Mouse (Mus musculus) thymus, postnatal 10 days (tissue): Measurements from ENCODE around the gene Vamp2.

Experiments used
- DNase-seq, 2 experiments: peaks; one replicate each; pipeline ENCODE4 v3.0.0; 2021; ENCODE audit warnings: low spot score in 2 of 2

Gene Vamp2

DNA sequence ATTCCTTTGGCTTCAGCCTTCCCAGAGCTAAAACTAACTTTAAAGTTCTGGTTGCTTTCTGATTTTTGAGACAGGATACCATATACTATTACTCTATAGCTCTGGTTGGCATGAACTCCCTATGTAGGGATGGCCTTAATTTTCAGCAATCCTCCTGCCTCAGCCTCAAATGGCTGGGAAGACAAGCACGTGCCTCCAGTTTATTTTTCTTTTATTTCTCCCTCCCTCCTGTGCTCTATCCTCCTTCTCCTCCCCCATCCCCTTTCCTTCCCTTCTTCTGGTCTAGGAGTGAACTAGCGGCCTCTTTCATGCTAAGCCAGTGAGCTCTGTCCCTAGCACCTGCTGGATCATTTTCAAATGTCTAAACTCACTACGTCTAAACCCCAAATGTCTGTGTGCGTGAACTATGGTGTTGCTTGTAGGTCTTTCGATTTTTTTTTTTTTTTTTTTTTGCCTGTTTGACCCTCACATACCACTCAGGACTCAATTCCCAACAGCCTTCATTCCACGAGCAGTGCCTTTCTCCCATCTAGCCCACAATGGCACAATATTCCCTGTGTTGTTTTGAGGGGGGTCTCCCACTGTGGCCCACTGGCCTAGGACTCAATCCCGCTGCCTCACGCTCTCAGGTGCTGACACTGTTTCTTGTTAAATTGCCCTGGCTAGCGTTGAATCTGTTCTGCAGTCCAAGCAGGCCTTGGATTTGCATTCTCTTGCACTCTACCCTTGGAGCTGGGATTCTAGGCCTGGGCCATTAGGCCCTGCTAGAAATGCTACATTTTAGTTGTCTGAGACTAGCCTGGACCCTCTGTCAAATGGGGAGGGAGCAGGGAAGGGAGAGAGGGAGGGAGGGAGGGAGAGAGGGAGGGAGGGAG lies 23.8 kb upstream of the Vamp2 start:
- no peak for DNase-seq

DNA sequence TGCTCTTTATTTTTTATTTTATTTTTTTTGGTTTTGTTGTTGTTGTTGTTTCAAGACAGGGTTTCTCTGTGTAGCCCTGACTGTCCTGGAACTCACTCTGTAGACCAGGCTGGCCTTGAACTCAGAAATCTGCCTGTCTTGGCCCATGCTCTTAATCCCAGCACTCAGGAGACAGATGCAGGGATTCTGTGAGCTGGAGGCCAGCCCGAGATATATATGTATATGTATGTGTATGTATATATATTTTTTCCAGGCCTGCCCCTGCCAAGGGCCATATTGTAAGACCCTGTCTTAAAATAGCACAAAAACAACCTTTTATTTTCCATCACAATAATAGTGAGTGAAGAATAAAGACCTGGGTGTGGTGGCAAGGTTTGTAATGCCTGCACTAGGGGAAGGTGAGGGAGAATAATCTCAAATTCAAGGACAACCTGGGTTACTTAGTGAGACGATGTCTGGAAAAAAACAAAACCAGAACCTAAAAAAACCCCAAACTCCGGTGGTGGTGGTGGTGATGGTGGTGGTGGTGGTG lies 22.8 kb upstream of the Vamp2 start:
- DNase-seq, result no peak

DNA sequence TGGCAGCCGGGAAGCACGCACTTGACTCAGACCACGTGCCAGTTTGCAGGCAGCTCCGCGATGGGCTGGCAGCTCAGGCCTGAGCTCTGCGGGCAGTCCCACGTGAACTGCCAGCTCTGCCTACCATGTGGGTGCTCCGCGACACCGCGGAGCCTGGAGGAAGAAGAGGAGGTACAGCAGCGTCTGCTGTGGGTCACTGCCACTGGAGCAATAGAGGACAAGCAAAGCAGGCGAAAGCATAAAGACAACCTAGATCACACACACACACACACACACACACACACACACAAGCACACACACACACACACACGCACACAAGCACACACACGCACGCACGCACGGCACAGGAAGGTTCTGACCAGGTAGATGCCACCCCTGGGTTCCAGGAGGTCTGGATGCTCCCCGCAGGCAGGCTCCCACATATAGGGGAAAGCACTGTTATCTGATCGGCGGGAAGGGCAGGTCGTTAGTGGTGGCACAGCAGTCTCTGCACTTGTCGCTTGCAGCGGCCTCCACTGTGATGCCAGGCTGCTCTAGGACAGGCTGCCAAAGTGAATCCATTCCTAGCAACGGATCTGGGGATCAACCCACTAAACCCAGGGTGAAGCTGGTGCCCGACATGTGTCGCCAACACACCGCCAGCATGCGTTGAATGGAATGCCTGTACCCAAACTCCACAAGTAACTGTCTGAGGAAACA lies 22.0 kb upstream of the Vamp2 start:
- DNase-seq, result no peak

DNA sequence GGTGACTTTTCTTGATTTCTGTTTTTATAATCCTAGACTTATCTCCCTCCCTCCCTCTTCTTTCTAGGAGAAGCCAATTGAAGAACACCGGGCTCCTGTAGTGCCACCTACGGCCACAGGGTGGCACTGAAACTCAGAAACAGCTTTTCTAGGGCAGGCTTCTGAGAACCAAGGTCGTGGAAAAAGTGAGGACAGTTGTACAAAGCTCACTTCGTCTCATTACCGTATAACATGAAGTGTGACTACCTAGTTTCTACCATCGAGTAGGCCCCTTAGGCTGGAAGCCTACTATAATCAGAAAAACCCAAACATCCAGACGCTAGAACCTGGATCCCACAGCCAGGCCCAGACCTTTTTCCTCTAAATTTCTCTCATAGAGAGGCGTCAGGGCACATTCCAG lies 21.3 kb upstream of the Vamp2 start:
- DNase-seq, result peak; percentile 61 to 83

DNA sequence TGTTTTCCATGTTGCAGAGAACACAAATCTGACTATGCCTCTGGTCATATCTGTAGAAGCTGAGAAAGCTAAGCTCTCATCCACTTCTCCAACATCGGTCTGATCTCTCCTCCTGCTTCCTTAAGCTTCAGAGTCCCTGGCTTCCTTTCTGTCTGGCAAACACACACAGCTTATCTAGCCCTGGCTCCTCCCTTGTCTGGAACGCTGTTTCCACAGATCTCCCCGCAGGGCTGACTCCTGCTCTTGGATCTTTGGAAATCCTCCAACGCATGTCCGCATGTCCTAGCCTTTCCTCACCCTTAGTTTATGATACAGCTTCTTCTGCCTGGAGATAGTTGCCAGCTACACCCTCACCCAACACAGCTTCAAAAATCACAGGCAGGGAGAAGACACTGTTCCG lies 20.7 kb upstream of the Vamp2 start:
- no peak for DNase-seq

DNA sequence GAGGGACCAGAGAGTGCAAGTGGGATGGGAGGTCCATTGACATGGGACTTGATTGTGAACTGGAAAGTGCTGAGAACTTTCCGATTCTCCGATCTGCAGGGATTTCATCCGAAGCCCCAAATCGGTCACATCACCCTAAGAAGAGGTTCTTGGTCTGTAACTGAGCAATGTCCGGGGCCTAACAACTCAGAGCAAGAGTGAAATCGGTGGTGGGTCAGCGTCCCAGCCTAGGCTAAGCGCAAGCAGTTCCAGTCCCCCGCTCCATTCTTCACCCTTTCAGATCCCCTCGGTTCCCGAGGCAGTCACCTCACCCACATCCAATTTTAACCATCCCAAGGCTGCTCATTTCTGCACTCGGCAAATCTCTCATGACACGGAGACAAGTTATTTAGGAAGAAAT lies 18.2 kb upstream of the Vamp2 start:
- DNase-seq, result no peak

DNA sequence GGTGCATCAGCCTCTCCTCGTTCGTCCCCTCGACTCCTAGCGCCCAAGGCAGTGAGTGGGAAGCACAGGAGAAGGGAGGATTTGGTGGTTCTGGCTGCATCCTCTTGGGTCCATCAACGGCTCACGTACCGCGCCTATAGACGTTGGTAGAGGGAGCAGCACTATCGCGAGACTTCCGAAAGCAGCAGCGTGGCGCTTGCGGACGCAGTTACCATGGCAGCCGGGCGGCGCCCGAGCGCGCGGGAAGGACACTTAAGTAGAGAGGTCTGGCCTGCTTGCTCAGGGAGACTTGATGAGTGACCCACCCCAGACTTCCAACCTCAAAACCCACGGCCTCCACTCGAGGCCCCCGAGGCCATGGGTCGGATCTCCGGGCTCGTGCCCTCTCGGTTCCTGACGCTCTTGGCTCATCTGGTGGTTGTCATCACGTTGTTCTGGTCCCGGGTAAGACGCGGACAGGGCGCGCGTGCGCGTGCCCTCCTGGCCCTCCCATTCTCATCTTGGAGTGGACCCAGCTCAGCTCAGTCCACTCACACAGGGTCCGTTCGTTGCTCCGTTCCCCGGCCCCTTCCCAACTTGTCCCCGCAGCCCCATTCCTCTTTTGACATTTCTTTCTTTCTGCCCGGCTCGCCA lies 17.6 kb upstream of the Vamp2 start, which contains the start of gene Tmem107:
Gene Tmem107 (plus strand): TSS at position 217 of the 633 bp plus-strand sequence.
- DNase-seq, result peak; percentile 86 to 91

DNA sequence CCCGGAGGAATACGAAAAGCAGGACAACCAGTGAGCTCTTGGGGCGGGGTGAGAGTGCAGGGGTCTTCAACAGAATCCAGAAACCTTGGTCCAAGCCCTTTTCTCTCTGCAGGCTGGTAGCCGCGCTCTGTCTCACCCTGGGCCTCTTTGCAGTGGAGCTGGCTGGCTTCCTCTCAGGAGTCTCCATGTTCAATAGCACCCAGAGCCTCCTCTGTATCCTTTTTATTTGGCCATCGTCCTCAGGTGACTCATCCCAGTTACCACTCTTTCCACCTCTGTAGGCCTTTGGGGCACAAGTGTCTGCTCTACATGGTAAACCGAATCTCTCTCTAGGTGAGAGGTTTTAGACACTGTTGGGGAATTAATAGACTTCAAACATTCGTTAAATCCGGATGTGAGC lies 17.0 kb upstream of the Vamp2 start:
- no peak for DNase-seq

DNA sequence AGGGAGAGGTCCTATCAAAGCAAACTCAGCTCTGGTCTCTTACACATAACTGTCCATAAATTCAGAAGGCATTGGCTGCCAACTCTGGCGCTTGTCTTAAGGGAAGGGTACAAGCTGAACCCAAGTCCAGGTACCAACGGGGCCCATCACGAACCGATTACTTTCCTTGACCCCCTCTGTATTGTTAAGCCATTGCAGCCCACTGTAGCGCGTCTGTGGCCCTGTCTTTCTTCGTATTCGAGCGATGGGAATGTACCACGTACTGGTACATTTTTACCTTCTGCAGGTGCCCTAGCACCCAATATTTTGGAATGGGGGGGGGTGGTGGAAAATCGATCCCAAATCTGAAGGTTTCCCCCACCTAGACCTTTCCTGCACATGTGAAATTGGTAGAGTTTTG lies 16.1 kb upstream of the Vamp2 start:
- no peak for DNase-seq

DNA sequence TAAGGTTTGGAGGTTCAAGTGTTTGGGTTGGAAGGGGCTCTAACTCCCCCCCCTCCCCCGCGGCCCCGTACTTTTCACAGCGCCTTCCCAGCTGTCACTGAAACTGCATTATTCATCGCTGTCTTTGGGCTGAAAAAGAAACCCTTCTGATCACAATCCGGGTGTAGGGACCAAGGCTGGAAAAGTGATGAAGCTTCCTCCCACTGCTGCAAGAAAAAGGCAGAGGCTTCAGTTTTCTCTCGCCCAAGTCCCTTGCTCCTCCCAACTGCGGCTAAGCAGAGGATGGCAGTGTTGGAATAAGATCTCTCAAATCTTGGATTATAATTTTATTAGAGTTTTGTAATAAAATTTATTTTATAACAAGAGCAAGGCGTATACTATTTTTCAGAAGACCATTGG lies 15.6 kb upstream of the Vamp2 start:
- no peak for DNase-seq

DNA sequence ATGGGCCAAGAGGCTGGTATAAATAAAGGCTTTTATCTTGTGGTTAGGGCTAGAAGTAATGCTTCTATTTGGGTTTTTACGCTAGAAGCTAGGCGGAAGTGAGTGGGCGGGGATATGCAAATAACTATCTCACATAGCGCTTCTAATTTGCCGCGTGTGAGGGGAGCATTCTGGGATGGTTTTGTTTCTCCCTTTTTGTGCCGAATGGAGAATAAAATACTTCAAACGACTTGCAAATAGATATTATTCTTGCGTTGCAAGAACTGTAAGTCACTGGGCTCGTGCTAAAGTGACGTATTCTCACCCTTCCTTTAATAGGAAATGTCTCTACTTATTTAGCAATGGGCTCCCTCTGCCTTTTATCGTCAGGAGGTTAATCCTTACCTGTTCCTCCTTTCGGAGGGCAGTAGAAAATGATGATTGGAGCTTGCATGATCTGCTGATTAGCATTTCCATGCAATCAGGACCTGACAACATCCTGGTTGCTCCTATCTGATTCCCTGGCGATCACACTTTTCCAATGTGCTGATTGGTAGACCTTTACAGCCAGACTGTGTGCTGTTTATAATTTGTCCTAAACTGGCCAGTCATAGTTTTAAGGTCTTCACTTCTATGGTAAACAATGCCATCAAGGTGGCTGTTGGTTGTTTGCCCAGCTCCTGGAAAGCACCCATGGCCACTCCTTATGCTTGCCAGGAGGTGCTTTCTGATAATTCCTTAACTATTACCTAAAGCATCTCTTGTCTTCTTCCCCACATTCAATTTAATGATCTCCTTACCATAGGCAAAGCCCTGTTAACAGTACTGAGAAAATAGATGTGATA lies 15.0 kb upstream of the Vamp2 start:
- peak; percentile 76 to 86 for DNase-seq

DNA sequence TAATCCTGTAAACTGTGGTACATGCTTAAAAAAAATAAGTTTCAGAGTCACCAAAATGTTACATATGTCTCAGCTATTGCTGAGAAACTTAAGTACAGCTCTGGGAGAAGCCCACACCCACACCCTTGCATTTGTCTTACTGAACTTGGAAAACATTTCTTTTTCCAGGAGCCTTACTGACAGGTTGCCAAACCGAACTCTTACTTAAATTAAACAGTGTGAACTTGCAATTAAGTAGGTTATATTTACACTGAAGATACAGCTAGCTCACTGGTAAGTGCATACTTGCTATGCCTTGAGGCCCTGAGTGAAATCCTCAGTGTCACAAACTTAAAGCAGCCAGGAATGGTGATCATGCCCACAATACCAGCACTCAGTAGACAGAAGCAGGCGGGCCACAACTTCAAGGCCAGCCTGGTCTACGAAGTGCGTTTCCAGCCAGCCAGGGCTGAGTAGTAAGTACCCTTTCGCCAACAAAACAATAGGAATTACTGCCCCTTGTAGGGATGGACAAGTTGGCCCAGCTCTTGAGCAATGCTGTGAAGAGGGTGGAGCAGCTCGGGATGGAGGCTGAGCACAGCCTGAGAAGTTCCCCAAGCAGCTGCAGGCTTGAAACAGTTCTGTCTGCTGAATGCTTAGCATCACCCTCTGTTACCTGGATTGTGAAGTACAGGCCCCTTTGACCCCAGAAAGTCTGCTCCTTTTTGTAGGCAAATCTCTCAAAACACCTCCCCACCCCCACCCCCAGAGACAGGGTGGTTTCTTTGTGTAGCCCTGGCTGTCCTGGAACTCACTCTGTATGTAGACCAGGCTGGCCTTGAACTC lies 14.1 kb upstream of the Vamp2 start:
- no peak for DNase-seq

DNA sequence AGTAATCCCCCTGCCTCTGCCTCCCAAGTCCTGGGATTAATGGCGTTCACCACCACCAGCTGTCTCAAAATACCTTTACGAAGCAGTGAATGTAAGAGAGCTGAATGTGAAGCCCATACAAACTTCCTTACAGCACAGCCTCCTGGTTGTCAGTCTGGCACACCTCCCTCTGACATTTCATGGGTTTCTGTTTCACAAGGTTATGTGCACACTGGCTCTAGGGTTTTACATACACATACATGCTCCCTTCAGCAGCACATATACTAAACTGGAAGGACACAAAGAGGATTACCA lies 13.6 kb upstream of the Vamp2 start:
- no peak for DNase-seq

DNA sequence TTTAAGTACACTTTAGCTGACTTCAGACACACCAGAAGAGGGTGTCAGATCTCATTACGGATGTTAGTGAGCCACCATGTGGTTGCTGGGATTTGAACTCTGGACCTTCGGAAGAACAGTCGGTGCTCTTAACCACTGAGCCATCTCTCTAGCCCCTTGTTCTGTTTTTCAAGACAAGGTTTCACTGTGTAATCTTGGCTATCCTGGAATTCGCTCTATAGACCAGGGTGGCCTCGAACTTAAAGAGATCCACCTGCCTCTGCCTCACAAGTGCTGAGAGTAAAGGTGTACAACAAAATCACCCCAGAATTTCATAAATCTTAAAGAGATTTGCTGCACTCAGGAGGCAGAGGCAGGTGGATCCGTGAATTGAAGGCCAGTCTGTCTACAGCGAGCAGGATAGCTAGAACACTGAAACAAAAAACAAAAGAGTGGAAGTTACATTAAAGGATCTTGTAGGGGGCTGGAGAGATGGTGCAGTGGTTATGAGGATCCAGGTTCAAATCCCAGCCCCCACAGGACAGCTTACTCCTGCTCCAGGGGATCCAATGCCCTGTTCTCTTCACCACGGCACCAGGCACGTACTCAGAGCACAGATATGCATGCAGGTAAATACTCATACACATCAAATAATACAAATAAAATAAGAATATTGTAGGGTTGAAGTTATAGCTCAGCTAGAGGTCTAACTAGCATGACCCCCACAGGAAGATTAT lies 12.4 kb upstream of the Vamp2 start:
- DNase-seq, result no peak

DNA sequence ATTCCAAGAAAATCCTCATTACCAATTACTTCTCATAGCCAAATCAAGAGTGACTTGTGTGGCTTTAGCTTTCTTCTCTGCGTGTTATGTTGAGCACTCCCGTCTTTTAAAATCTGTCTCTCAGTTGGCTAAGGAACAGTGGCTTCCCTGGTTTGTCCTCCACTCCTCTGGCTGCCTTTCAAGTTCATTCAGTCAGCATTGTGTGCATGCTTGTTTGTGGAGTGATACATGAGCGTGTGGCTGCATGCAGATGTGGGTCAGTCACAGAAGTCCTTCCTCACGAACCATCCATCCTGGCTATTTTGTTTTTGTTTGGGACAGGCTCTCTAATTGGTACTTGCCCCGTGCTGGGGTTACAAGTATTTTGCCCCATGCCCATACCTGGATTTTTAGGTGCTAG lies 11.7 kb upstream of the Vamp2 start:
- no peak for DNase-seq

DNA sequence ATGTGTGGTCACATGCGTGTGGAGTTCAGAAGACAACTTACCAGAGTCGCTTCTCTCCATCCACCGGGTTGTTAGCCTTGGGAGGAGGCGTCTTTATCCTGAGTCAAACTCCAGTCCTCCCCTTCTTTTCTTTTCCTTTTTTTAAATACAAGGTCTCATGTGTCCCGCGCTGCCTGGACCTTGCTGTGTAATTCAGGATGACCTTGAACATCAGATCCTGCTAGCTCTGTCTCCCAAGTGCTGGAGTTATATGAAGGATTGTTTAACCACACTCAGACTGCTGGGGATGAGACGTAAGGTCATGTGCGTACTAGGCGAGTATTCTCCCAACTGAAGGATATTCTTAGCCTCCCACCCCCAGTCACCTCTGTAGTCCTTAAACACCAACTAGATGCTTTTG lies 11.0 kb upstream of the Vamp2 start:
- DNase-seq, result no peak

DNA sequence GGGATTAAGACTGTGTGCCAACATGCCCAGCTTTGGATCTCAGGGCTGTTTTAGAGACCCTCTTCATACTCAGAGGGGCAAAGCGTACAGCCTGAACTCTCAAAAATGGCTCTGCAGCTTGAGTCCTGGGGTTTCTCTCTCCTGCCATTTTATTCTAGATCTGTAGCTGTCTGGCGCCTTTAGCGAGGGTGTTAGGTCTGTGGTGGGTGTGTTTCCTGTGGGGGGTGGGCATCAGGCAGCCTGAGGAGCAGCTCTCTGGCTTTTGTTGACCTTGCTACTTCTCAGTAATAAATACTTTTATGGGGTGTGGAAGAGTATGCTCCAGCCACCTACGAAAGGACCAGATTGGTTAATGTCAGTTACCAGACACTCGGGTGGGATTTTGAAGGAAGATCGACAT lies 10.2 kb upstream of the Vamp2 start:
- DNase-seq, result no peak

DNA sequence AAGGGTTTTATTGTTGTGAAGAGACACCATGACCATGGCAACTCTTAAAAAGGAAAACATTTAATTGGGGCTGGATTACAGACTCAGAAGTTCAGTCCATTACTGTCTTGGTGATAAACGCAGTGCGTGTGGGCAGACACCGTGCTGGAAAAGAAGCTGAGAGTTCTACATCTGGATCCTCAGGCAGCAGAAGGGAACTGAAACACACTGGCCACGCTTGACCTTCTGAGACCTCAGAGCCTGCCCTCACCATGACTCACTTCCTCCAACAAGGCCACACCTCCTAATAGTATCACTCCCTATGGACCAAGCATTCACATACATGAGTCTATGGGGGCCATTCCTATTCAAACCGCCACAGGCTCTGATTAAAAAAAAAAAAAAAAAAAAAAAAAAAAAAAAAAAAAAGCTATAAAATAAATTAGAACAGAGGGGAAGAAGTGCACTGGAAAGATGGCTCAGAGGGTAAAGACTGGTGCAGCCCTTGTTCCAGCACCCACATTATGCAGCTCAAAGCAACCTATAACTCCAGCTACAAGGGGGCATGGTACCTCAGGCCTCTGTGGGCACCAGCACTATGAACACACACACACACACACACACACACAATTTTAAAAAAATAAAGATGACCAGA lies 9.4 kb upstream of the Vamp2 start:
- no peak for DNase-seq

DNA sequence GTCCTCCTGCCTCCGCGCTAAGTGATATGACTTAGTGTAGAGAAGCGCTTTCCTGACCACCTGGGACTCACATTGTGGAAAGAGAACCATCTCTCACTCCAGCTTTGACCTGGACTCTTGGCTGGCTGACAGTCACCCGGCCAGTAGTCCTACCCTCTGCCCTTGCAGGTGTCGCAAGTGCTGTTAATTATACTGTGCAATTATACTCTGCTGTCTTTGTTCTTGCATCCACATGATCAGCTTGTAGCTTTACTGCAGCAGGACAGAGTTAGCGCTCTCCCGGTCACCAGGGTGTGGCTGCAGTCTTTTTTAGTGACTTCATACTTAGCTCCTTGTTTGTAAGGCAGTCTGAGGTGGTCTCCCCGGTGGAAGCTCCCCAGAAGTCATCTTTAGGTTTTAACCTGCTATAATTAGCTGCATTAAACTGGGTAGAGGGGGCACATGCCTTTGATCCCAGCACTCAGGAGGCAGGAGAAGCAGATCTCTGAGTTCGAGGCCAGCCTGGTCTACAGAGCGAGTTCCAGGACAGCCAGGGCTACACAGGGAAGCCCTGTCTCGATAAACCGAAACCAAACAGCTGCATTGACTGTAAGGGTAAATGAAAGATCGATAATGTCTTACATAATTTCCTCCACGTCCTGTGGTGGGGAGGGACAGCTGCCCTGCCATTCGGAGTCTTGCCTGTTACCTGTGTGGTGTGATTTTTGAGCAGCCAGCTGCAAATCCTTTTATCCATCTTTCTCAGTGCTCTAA lies 8.0 kb upstream of the Vamp2 start:
- DNase-seq, result no peak
